19 mouse cellular contexts compared by ENCODE assay signal in genomic region chr9:23407935-23408781, GRCm38 (mm10).
A peak's percentile ranks its signal among the peaks of the same experiment; 100 is the strongest.
DNase-seq lines count a peak whose midpoint lies in the region; ATAC-seq and TF ChIP-seq lines count a peak whose summit lies in the region.
"Had no signal": no experiment of that assay in that cellular context is flagged by ENCODE, and none has a peak within 500 bp of the region (broad histone marks: within the 10 kb centered on the region; RNA-seq: fewer than 3 reads in every experiment).

No protein-coding gene starts in this region.

- DNase-seq in cerebellum, adult 9-11 months: peak; percentile 16
- DNase-seq in cerebellum, adult 8-10 months: no peak
- no peak for DNase-seq in hindbrain, embryonic 14.5 days (ENCODE audit: low spot score)
- no peak for DNase-seq in hindbrain, embryonic 10.5 days (ENCODE audit: low spot score)
- peak; percentile 55 for DNase-seq in midbrain, embryonic 14.5 days
- DNase-seq in midbrain, embryonic 10.5 days (ENCODE audit: low spot score): no peak
- no peak for DNase-seq in thymus, adult 18-20 months
- DNase-seq: adrenal gland, postnatal 14 days; cerebellum, postnatal 25 days; heart, postnatal 4 days; kidney, adult 11 months; liver, postnatal 0 days; lung, postnatal 10 days; thymus, postnatal 14 days had no signal

- no peak overlapping the region for H3K4me2 ChIP-seq in hindbrain, embryonic 14.5 days (replicated peaks)
- H3K4me2 ChIP-seq in midbrain, embryonic 14.5 days (ENCODE audit: low read length): no peak overlapping the region
- H3K4me2 ChIP-seq in myocyte (ENCODE audit: low read depth): peak overlapping the region; percentile 12
- H3K4me2 ChIP-seq: heart, embryonic 12.5 days; neural tube, embryonic 13.5 days had no signal

- TF ChIP-seq POLR2A in myocyte (IDR thresholded peaks at IDR 0.05; ENCODE audit: insufficient read length, low read depth): no peak

- no peaks in the 10 kb centered on the region for H3K36me3 ChIP-seq in hindbrain, embryonic 14.5 days (replicated peaks; ENCODE audit: control insufficient read depth, insufficient read depth)
- no peaks in the 10 kb centered on the region for H3K36me3 ChIP-seq in hindbrain, embryonic 10.5 days
- no peaks in the 10 kb centered on the region for H3K36me3 ChIP-seq in midbrain, embryonic 14.5 days (ENCODE audit: control insufficient read depth, insufficient read depth, low read length)
- H3K36me3 ChIP-seq in midbrain, embryonic 10.5 days: no peaks in the 10 kb centered on the region
- H3K36me3 ChIP-seq in myocyte (ENCODE audit: control insufficient read depth, insufficient read depth): no peaks in the 10 kb centered on the region
- H3K36me3 ChIP-seq: G1E; heart, embryonic 12.5 days; neural tube, embryonic 13.5 days had no signal

- H3K9ac ChIP-seq in hindbrain, embryonic 14.5 days: no peak overlapping the region
- H3K9ac ChIP-seq in midbrain, embryonic 14.5 days (replicated peaks; ENCODE audit: low read length): no peak overlapping the region
- H3K9ac ChIP-seq: heart, embryonic 12.5 days; liver, postnatal 0 days; neural tube, embryonic 13.5 days had no signal

- H3K4me1 ChIP-seq in hindbrain, embryonic 14.5 days (replicated peaks; ENCODE audit: control insufficient read depth, insufficient read depth, low read length): no peaks in the 10 kb centered on the region
- no peaks in the 10 kb centered on the region for H3K4me1 ChIP-seq in hindbrain, embryonic 10.5 days (replicated peaks)
- no peaks in the 10 kb centered on the region for H3K4me1 ChIP-seq in midbrain, embryonic 14.5 days (ENCODE audit: control insufficient read depth, insufficient read depth, low read length)
- H3K4me1 ChIP-seq in midbrain, embryonic 10.5 days: no peaks in the 10 kb centered on the region
- H3K4me1 ChIP-seq: neural tube, embryonic 13.5 days had no signal

- no peak overlapping the region for H3ac ChIP-seq in myocyte (ENCODE audit: control insufficient read depth, insufficient read length)

- no peaks in the 10 kb centered on the region for H3K79me2 ChIP-seq in myocyte (ENCODE audit: control insufficient read depth, insufficient read depth)

- no peak overlapping the region for H3K27ac ChIP-seq in hindbrain, embryonic 14.5 days
- H3K27ac ChIP-seq in hindbrain, embryonic 10.5 days: no peak overlapping the region
- H3K27ac ChIP-seq in midbrain, embryonic 14.5 days (replicated peaks; ENCODE audit: low read depth, low read length): no peak overlapping the region
- H3K27ac ChIP-seq in midbrain, embryonic 10.5 days (replicated peaks): no peak overlapping the region
- H3K27ac ChIP-seq: kidney, postnatal 0 days; neural tube, embryonic 13.5 days had no signal

- H3K9me3 ChIP-seq in hindbrain, embryonic 14.5 days (ENCODE audit: control insufficient read depth, low read length): no peaks in the 10 kb centered on the region
- H3K9me3 ChIP-seq in hindbrain, embryonic 10.5 days: no peaks in the 10 kb centered on the region
- H3K9me3 ChIP-seq in midbrain, embryonic 14.5 days (ENCODE audit: control insufficient read depth, low read length): no peaks in the 10 kb centered on the region
- no peaks in the 10 kb centered on the region for H3K9me3 ChIP-seq in midbrain, embryonic 10.5 days (replicated peaks)
- H3K9me3 ChIP-seq: G1E; heart, embryonic 12.5 days; neural tube, embryonic 13.5 days had no signal

- H3K4me3 ChIP-seq in hindbrain, embryonic 14.5 days (replicated peaks; ENCODE audit: low read length): no peak overlapping the region
- H3K4me3 ChIP-seq in hindbrain, embryonic 10.5 days: no peak overlapping the region
- no peak overlapping the region for H3K4me3 ChIP-seq in midbrain, embryonic 14.5 days (replicated peaks; ENCODE audit: low read depth, low read length)
- no peak overlapping the region for H3K4me3 ChIP-seq in midbrain, embryonic 10.5 days
- no peak overlapping the region for H3K4me3 ChIP-seq in myocyte
- H3K4me3 ChIP-seq: heart, embryonic 12.5 days; neural tube, embryonic 13.5 days had no signal

- WGBS in hindbrain, embryonic 14.5 days: 53% methylated on average over 3 of the region's 3 CpGs
- 77% methylated on average over 3 of the region's 3 CpGs for WGBS in hindbrain, embryonic 10.5 days
- 43% methylated on average over 3 of the region's 3 CpGs for WGBS in midbrain, embryonic 14.5 days
- WGBS in midbrain, embryonic 10.5 days: 59% methylated on average over 3 of the region's 3 CpGs

- peak; percentile 34; the same call in 1 of the 2 replicates for ATAC-seq in hindbrain, embryonic 14.5 days (ENCODE audit: low FRiP score)
- no peak for ATAC-seq in midbrain, embryonic 14.5 days (ENCODE audit: low FRiP score, low TSS enrichment)
- ATAC-seq: liver, postnatal 0 days had no signal

- no peaks in the 10 kb centered on the region for H3K27me3 ChIP-seq in hindbrain, embryonic 14.5 days (ENCODE audit: control insufficient read depth, insufficient read depth, low read length)
- H3K27me3 ChIP-seq in hindbrain, embryonic 10.5 days (ENCODE audit: insufficient read depth, poor library complexity, severe bottlenecking): no peaks in the 10 kb centered on the region
- H3K27me3 ChIP-seq in midbrain, embryonic 14.5 days (ENCODE audit: control insufficient read depth, insufficient read depth, low read length): no peaks in the 10 kb centered on the region
- no peaks in the 10 kb centered on the region for H3K27me3 ChIP-seq in midbrain, embryonic 10.5 days (ENCODE audit: low read depth, poor library complexity, severe bottlenecking)
- H3K27me3 ChIP-seq in myocyte (ENCODE audit: control insufficient read depth, insufficient read depth, insufficient read length): no peaks in the 10 kb centered on the region
- H3K27me3 ChIP-seq: heart, embryonic 12.5 days; neural tube, embryonic 13.5 days had no signal

TF ChIP-seq in myocyte, 11 proteins besides CTCF, POLR2A, EP300 and RAD21:
- no peak for TF ChIP-seq MYOD1 (IDR thresholded peaks at IDR 0.05; ENCODE audit: control insufficient read depth in 1 of 3, insufficient read length in 2 of 3, low read depth in 2 of 3)
- TF ChIP-seq MAX (IDR thresholded peaks at IDR 0.05; ENCODE audit: low read depth): no peak
- no peak for TF ChIP-seq REST (IDR thresholded peaks at IDR 0.05; ENCODE audit: insufficient read depth, insufficient read length)
- no peak for TF ChIP-seq USF1 (IDR thresholded peaks at IDR 0.05; ENCODE audit: low read depth)
- no peak for TF ChIP-seq POLR2AphosphoS2 (IDR thresholded peaks at IDR 0.05; ENCODE audit: insufficient read length, low read depth)
- TF ChIP-seq CEBPB (IDR thresholded peaks at IDR 0.05; ENCODE audit: insufficient read depth, poor library complexity, severe bottlenecking): no peak
- TF ChIP-seq TCF3 (IDR thresholded peaks at IDR 0.05; ENCODE audit: insufficient read length, low read depth): no peak
- TF ChIP-seq SRF (IDR thresholded peaks at IDR 0.05; ENCODE audit: control insufficient read depth, insufficient read length, low read depth): no peak
- TF ChIP-seq E2F4 (IDR thresholded peaks at IDR 0.05; ENCODE audit: insufficient read depth): no peak
- TF ChIP-seq TCF12 (IDR thresholded peaks at IDR 0.05; ENCODE audit: insufficient read depth, poor library complexity, severe bottlenecking): no peak
- TF ChIP-seq MYOG (IDR thresholded peaks at IDR 0.05; ENCODE audit: control insufficient read depth in 1 of 3, insufficient read depth in 1 of 3, insufficient read length in 2 of 3, low read depth in 2 of 3): no peak

Comparison
In these comparisons a context has a peak if more than half of its experiments do, and no peak if none do; other contexts are left out.
1. DNase-seq: peak in cerebellum, adult 9-11 months (single experiment) and midbrain, embryonic 14.5 days (single experiment); none in cerebellum, adult 8-10 months (single experiment), hindbrain, embryonic 14.5 days (single experiment), hindbrain, embryonic 10.5 days (single experiment), midbrain, embryonic 10.5 days (single experiment) and thymus, adult 18-20 months (0 of 2).